Mouse (Mus musculus): ENCODE data around the gene Lamp1.

DNA sequence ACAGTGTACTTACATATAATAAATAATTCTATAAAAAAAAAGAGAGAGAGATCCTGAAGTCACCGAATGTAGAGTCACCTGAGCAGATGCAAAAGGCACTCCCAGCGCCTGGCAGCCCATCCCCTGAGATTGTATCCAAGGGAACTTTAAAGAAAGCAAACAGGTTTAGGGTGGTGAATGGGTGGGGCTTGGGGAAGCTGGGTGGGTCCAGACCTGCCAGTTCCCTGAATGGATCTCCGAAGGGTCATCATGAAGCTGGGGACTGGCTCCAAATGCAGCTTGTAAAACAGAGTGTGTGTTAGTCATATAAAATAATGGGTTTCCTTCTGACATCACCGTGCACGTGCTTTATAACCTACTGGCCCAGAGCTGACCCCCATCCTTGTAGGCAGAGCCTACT is 47.3 kb downstream of the Lamp1 start:
- TF ChIP-seq CTCF (IDR thresholded peaks at IDR 0.05; ENCODE audit: control insufficient read depth, insufficient read depth, insufficient replicate concordance, low read depth, low read length) (no peak), POLR2A (IDR thresholded peaks at IDR 0.05; ENCODE audit: control insufficient read depth, low read depth, low read length) (no peak)
